Mouse (Mus musculus) kidney, embryonic 16.5 days (tissue): ENCODE data around the gene Zmynd15. TPM values are rescaled to one million over a fixed set of nuclear protein-coding genes. Genes with fewer than 3 reads are reported as not detected.
A peak's percentile ranks its signal among the peaks of the same experiment; 100 is the strongest.

Source experiments
- ATAC-seq: fragments of 200-750 bp; cut with Nextera tagmentation; 2 replicates; pipeline ENCODE4 v1.8.0; 2017; ENCODE audit warnings: moderate TSS enrichment; ENCODE audit not compliant: low FRiP score, low TSS enrichment
- H3K27ac ChIP-seq: fragments of 300-500 bp; sonication (generic); 2 replicates; pipeline ENCODE4 v1.5.1; 2014; ENCODE audit warnings: low read length
- H3K27me3 ChIP-seq: fragments of 300-500 bp; sonication (generic); 2 replicates; pipeline ENCODE4 v1.6.1; 2014; ENCODE audit warnings: low read length, control low read depth, mixed read lengths; ENCODE audit not compliant: insufficient read depth
- H3K36me3 ChIP-seq: fragments of 300-500 bp; sonication (generic); 2 replicates; pipeline ENCODE4 v1.6.1; 2014; ENCODE audit warnings: low read length, control low read depth, mixed read lengths; ENCODE audit not compliant: insufficient read depth
- H3K4me1 ChIP-seq: fragments of 300-500 bp; sonication (generic); 2 replicates; pipeline ENCODE4 v1.6.1; 2014; ENCODE audit warnings: low read length, control low read depth, mixed read lengths; ENCODE audit not compliant: insufficient read depth
- H3K4me2 ChIP-seq: fragments of 300-500 bp; sonication (generic); replicated peaks from 2 replicates; pipeline ENCODE4 v1.6.1; 2014; ENCODE audit warnings: low read depth, low read length
- H3K4me3 ChIP-seq: fragments of 300-500 bp; sonication (generic); 2 replicates; pipeline ENCODE4 v1.5.1; 2014; ENCODE audit warnings: mild to moderate bottlenecking, low read length
- H3K9ac ChIP-seq: fragments of 300-500 bp; sonication (generic); replicated peaks from 2 replicates; pipeline ENCODE4 v1.6.1; 2014; ENCODE audit warnings: low read length
- H3K9me3 ChIP-seq: fragments of 300-500 bp; sonication (generic); 2 replicates; pipeline ENCODE4 v1.6.1; 2016; ENCODE audit warnings: low read length, control low read depth
- WGBS: fragments of 180-500 bp; shearing (Covaris S2); extraction: QIAGEN DNeasy Blood & Tissue Kit; methylation state at CpG from one replicate; pipeline ENCODE4 v1.1.7; 2014; 5-methylcytosine and 5-hydroxymethylcytosine counted together
- polyA plus RNA-seq: library from polyadenylated mRNA; unstranded; fragments of >200 nt; fragmentation: Nextera tagmentation; extraction: Ambion mirVana; gene quantifications from 2 replicates; pipeline ENCODE4 v1.2.1, GENCODE M21; 2015

The Zmynd15 gene
- polyA plus RNA-seq, 1 experiment from 2014 or later: 1.4 TPM

DNA sequence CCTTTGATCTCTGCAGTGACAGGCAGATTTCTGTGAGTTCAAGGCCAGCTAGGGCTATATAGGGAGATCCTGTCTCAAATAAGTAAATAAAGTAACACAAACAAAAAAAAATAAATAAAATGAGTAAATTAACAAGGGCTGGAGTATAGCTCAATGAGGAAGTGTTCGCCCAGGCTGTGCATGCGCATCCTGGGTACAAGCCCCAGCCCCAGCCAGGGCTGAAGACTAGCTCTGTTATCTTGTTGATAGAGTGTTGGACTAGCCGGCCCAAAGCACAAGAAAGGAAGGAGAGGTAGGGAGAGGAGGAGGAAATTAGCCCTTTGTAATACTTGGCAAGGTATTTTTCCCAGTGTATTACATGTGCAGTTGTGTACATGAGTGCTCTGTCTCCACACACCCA lies 15.3 kb upstream of the Zmynd15 start:
- 87% methylated on average over 3 of the region's 3 CpGs for WGBS
- H3K36me3 ChIP-seq: peaks cover 13% of the 10 kb centered on the region
- no peaks in the 10 kb centered on the region for H3K9me3 ChIP-seq
- H3K27ac ChIP-seq: no peak overlapping the region
- H3K4me1 ChIP-seq: no peaks in the 10 kb centered on the region
- H3K4me3 ChIP-seq: no peak overlapping the region
- H3K4me2 ChIP-seq: no peak overlapping the region
- H3K9ac ChIP-seq: no peak overlapping the region
- H3K27me3 ChIP-seq: no peaks in the 10 kb centered on the region
- no peak for ATAC-seq

DNA sequence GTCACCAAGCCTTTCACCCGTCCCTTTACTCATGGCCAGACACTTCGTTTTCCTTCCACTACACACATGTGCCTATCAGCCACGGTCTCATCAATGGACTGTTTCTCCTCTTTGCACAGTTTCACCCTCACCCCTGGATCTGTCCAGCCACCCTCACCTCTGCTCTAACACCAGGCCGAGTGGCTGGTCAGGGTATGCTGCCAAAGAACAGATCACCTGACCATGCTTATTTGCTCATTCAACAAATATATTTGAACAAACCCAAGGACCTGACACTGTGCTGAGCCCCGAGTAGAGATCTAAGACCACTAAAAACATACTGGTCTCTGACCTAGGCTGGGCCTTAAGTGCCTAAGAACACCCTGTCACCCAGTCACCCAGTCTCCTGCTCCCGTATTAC lies 14.6 kb upstream of the Zmynd15 start:
- Histone ChIP-seq H3K9me3 (no peaks in the 10 kb centered on the region), H3K4me2 (no peak overlapping the region), H3K4me3 (no peak overlapping the region), H3K4me1 (no peaks in the 10 kb centered on the region), H3K27me3 (no peaks in the 10 kb centered on the region), H3K27ac (no peak overlapping the region), H3K9ac (no peak overlapping the region), H3K36me3 (peaks cover 6% of the 10 kb centered on the region)
- ATAC-seq: no peak
- 78% methylated on average over 6 of the region's 6 CpGs for WGBS

DNA sequence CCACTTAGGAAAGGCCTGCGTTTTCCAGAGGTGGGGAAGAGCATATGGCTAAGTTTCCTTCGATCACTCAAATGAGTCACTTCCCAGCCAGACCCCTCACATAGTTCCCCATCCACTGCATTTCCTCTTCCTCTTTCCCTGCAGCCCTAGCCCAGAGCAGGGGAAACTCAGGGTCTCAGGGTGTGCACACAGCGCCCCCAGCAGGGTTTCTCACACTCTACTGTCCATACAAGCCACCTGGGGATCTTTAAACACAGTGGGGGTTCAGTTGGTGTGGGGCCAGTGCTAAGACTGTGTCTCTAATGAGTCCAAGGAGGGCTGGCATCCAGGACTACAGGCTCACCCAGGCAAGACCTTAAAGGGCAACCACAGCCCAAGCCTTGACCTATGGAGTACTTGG lies 12.5 kb upstream of the Zmynd15 start:
- H3K9me3 ChIP-seq: no peaks in the 10 kb centered on the region
- WGBS: 46% methylated on average over 3 of the region's 3 CpGs
- H3K4me1 ChIP-seq: no peaks in the 10 kb centered on the region
- H3K27ac ChIP-seq: no peak overlapping the region
- H3K4me3 ChIP-seq: no peak overlapping the region
- no peaks in the 10 kb centered on the region for H3K27me3 ChIP-seq
- no peak overlapping the region for H3K9ac ChIP-seq
- H3K4me2 ChIP-seq: no peak overlapping the region
- ATAC-seq: no peak
- no peaks in the 10 kb centered on the region for H3K36me3 ChIP-seq

DNA sequence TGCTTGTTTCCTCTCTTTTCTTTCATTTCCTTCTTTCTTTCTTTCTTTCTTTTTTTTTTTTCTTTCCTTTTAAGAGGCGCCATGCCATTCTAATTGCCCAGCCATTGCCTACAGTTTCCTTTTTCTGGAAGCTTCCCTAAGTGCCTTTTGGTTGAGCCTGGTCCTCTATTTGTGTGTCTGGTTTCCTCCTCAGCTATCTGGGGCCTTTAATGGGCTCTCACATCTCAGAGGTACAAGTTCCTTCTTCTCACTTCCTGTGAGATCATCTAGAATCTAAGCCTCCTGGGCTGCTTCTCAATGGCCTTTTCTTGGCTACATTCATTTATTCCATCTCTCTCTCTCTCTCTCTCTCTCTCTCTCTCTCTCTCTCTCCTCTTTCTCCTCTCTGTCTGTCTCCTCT lies 11.9 kb upstream of the Zmynd15 start:
- H3K36me3 ChIP-seq: no peaks in the 10 kb centered on the region
- H3K4me1 ChIP-seq: peaks cover under 1% of the 10 kb centered on the region
- no peak overlapping the region for H3K4me3 ChIP-seq
- no peak for ATAC-seq
- no peak overlapping the region for H3K4me2 ChIP-seq
- 64% methylated on average over 1 of the region's 1 CpGs for WGBS
- no peaks in the 10 kb centered on the region for H3K27me3 ChIP-seq
- no peaks in the 10 kb centered on the region for H3K9me3 ChIP-seq
- H3K9ac ChIP-seq: no peak overlapping the region
- H3K27ac ChIP-seq: no peak overlapping the region

DNA sequence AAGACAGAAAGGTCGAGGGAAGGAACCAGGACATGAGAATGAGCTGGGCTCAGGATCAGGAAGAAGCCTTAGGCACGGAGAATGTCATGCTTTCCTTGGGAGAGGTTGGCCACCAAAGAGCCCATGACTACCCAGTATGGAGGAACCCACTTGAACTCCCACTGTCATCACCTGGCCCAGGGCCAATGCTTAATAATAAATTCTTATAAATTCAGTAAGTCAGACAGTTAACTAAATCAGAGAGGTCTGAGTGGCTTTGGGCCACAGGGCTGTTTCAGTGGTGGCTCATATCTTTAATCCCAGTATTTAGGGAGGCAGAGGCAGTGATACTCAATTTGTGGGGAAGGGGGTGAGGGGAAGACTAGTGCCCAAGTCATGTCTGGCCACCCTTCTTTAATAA lies 8.3 kb upstream of the Zmynd15 start:
- H3K9me3 ChIP-seq: no peaks in the 10 kb centered on the region
- WGBS: 77% methylated on average over 2 of the region's 2 CpGs
- ATAC-seq: no peak
- no peaks in the 10 kb centered on the region for H3K27me3 ChIP-seq
- no peak overlapping the region for H3K27ac ChIP-seq
- H3K4me1 ChIP-seq: peaks cover 15% of the 10 kb centered on the region
- 0 out of 2 replicates have a peak, but pooled peaks cover 7% of the 10 kb centered on the region for H3K36me3 ChIP-seq
- no peak overlapping the region for H3K4me2 ChIP-seq
- no peak overlapping the region for H3K9ac ChIP-seq
- no peak overlapping the region; the same call in 1 of the 2 replicates for H3K4me3 ChIP-seq

DNA sequence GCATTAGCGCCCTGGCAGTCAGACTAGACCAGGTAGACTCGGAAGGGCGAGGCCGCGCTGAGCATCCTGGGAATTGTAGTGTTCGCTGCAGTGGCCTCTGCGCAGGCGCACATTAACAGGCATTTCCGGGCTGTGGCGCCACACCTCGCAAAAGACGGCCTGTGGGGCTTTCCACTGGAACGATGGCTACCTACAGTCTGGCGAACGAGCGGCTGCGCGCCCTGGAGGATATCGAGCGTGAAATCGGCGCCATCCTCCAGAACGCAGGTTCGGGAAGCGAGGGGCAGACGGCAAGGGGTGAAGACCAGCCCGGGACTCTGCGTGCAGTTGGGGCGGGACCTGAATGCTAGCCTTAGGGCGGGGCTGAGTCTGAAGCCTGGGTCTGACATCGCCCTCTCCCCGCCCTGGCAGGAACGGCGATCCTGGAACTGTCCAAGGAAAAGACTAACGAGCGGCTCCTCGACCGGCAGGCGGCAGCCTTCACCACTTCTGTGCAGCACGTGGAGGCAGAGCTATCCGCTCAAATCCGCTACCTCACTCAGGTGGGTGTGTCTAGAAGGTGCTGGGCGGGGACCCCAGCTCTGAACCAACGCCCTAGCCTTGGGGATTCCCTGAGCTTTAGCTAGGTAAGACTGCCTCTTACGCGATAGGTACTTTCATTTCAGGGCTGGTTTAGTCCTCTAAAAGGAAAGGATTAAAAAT lies 7.3 kb upstream of the Zmynd15 start, which contains the start of gene Med11:
Gene Med11, plus strand, starts transcription at position 123 of the 702 bp plus-strand sequence.
- under 1% methylated on average over 46 of the region's 46 CpGs for WGBS
- Histone ChIP-seq H3K9ac (peak within 1 kb of the TSS; percentile 94), H3K9me3 (no peaks in the 10 kb centered on the region), H3K36me3 (0 out of 2 replicates have a peak, but pooled peaks cover 7% of the 10 kb centered on the region), H3K4me3 (peak within 1 kb of the TSS; percentile 78), H3K4me2 (peak within 1 kb of the TSS; percentile 63), H3K27me3 (no peaks in the 10 kb centered on the region), H3K4me1 (peaks cover 15% of the 10 kb centered on the region), H3K27ac (peak within 1 kb of the TSS; percentile 98)
- peak; percentile 99 for ATAC-seq

DNA sequence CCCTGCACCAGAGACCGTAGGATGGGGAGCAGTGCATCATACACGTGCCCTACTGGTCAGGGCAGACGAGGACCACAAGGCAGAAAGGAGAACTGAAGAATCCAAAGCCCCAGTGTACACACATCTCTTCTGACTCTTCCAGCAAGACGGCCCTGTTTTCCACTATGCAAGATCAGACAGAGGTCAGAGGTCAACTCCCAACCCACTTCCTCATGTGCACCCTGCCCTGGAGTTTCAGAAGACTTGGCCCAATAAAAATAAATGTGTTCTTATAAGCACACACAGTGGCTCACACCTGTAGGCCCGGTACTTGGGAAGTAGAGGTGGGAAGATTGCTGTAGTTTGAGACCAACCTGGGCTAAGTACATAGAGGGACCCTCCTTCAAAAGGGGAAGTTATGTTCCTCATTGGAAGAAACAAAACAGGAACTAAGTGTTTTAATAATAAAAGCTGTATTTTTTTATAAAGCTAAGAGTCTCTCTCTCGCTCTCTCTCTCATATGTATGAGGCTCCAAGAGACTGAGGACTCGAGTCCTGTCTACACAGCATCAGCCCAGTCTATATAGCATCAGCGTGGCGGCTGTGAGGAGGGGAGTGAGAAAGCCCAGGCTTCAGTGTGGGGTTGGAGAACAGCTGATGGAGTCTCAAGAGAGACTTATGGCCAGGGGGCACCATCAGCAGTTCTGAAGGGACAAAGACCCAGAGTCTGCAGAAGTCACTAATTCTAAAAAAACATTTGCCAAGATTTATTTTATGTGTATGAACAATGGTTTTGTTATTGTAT lies 5.8 kb upstream of the Zmynd15 start:
- Histone ChIP-seq H3K27me3 (no peaks in the 10 kb centered on the region), H3K4me3 (no peak overlapping the region), H3K9ac (no peak overlapping the region), H3K27ac (no peak overlapping the region), H3K4me2 (no peak overlapping the region), H3K4me1 (peaks cover 15% of the 10 kb centered on the region), H3K9me3 (no peaks in the 10 kb centered on the region), H3K36me3 (0 out of 2 replicates have a peak, but pooled peaks cover 7% of the 10 kb centered on the region)
- 91% methylated on average over 9 of the region's 9 CpGs for WGBS
- no peak for ATAC-seq

DNA sequence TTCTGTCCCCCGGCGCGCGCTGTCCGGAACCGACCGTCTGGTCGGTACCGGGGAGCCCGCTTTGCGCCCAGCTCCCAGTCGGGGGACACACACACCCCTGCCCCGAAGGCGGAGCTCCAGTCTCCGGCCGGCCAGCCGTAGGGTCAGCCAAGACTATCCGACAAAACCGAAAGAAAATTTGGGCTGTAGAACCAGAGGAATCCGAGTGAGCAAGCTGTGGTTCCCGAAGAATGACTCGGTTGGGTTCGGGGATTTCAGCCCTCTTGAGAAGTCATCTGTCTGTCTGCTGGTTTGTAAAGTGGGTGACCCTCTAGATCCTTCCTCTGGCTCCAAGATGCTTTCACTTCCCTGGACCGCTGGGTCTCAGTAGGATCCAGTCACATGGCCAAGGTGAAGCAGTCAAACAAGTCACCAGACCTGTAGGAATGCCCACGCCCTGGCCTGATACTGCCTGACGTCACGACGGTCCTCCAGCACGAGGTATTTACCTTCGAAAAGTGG lies 418 bp downstream of the Zmynd15 start, which contains the start of gene Cxcl16:
Gene Cxcl16, minus strand, starts transcription at position 384 of the 501 bp plus-strand sequence.
- H3K4me1 ChIP-seq: peaks cover 11% of the 10 kb centered on the region; the same call in 1 of the 2 replicates
- H3K9me3 ChIP-seq: 0 out of 2 replicates have a peak, but pooled peaks cover 5% of the 10 kb centered on the region
- WGBS: 4% methylated on average over 30 of the region's 30 CpGs
- H3K9ac ChIP-seq: peak within 1 kb of the TSS; percentile 62
- peak within 1 kb of the TSS; percentile 91 for H3K4me2 ChIP-seq
- ATAC-seq: peak; percentile 28; the same call in 1 of the 2 replicates
- peak within 1 kb of the TSS; percentile 56 for H3K4me3 ChIP-seq
- H3K36me3 ChIP-seq: no peaks in the 10 kb centered on the region
- no peak within 1 kb of the TSS for H3K27ac ChIP-seq
- peaks cover 16% of the 10 kb centered on the region; the same call in 1 of the 2 replicates for H3K27me3 ChIP-seq

DNA sequence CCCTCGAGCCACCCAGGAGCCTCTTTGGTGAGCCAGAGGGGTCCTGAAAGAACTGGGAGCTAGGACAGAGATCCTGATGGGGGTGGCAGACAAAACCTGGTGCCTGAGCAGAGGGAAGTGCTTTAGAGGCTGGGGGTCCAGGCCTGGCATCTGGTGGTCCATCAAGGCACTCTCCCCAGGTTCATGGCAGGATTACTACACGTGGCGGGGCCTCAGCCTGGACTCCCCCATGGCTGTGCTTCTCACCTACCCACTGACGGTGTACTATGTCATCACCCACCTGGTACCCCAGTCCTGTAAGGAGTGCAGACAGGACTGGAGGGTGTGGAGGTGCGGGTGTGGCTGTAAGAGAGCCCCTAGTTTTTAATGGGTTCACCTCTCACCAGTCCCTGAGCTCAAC lies 4.7 kb downstream of the Zmynd15 start:
- 73% methylated on average over 5 of the region's 5 CpGs for WGBS

More for the DNA sequence above, 4.7 kb downstream of the Zmynd15 start:
- no peaks in the 10 kb centered on the region for H3K36me3 ChIP-seq
- no peak overlapping the region for H3K4me2 ChIP-seq
- peaks cover 25% of the 10 kb centered on the region; the same call in 1 of the 2 replicates for H3K27me3 ChIP-seq
- H3K4me3 ChIP-seq: no peak overlapping the region
- no peak overlapping the region for H3K27ac ChIP-seq
- H3K4me1 ChIP-seq: peaks cover 20% of the 10 kb centered on the region
- no peak overlapping the region for H3K9ac ChIP-seq
- ATAC-seq: 0 out of 2 replicates have a peak, but pooled peaks have one; percentile 25
- H3K9me3 ChIP-seq: 0 out of 2 replicates have a peak, but pooled peaks cover 5% of the 10 kb centered on the region
